14 mouse cellular contexts compared by ENCODE assay signal in genomic region chr3:69912859-69913258, GRCm38 (mm10). TPM values are rescaled to one million over a fixed set of nuclear protein-coding genes. Genes with fewer than 3 reads are reported as not detected.
DNase-seq lines count a peak whose midpoint lies in the region; ATAC-seq lines count a peak whose summit lies in the region.
"Had no signal": no experiment of that assay in that cellular context is flagged by ENCODE, and none has a peak within 500 bp of the region (broad histone marks: within the 10 kb centered on the region; RNA-seq: fewer than 3 reads in every experiment).

No protein-coding gene starts in this region.

- H3K36me3 ChIP-seq in limb, embryonic 11.5 days (ENCODE audit: control insufficient read depth, insufficient read depth, low read length): no peaks in the 10 kb centered on the region
- H3K36me3 ChIP-seq in limb, embryonic 10.5 days: no peaks in the 10 kb centered on the region
- H3K36me3 ChIP-seq in limb, embryonic 12.5 days: no peaks in the 10 kb centered on the region
- H3K36me3 ChIP-seq: midbrain, embryonic 12.5 days had no signal

- 58% methylated on average over 14 of the region's 14 CpGs for WGBS in limb, embryonic 11.5 days
- 56% methylated on average over 14 of the region's 14 CpGs for WGBS in limb, embryonic 10.5 days
- 47% methylated on average over 14 of the region's 14 CpGs for WGBS in limb, embryonic 12.5 days

- H3K27me3 ChIP-seq in limb, embryonic 11.5 days (ENCODE audit: control insufficient read depth, insufficient read depth, low read length): no peaks in the 10 kb centered on the region
- no peaks in the 10 kb centered on the region for H3K27me3 ChIP-seq in limb, embryonic 10.5 days (ENCODE audit: low read depth, poor library complexity, severe bottlenecking)
- no peaks in the 10 kb centered on the region for H3K27me3 ChIP-seq in limb, embryonic 12.5 days
- H3K27me3 ChIP-seq: midbrain, embryonic 12.5 days had no signal

- H3K4me1 ChIP-seq in limb, embryonic 11.5 days (ENCODE audit: control insufficient read depth, insufficient read depth, low read length): peaks cover 4% of the 10 kb centered on the region; the same call in 1 of the 2 replicates
- 0 out of 2 replicates have a peak, but pooled peaks cover 2% of the 10 kb centered on the region for H3K4me1 ChIP-seq in limb, embryonic 10.5 days
- H3K4me1 ChIP-seq in limb, embryonic 12.5 days (replicated peaks): peaks cover 12% of the 10 kb centered on the region
- H3K4me1 ChIP-seq: midbrain, embryonic 12.5 days had no signal

- H3K27ac ChIP-seq in limb, embryonic 11.5 days (replicated peaks; ENCODE audit: low read depth, low read length): no peak overlapping the region
- H3K27ac ChIP-seq in limb, embryonic 10.5 days: no peak overlapping the region
- no peak overlapping the region for H3K27ac ChIP-seq in limb, embryonic 12.5 days
- H3K27ac ChIP-seq: midbrain, embryonic 12.5 days had no signal

- H3K4me2 ChIP-seq in limb, embryonic 11.5 days (ENCODE audit: low read depth, severe bottlenecking): no peak overlapping the region
- H3K4me2 ChIP-seq in limb, embryonic 12.5 days: peak overlapping the region; percentile 30
- H3K4me2 ChIP-seq: midbrain, embryonic 12.5 days had no signal

- no peaks in the 10 kb centered on the region for H3K9me3 ChIP-seq in limb, embryonic 11.5 days (ENCODE audit: control insufficient read depth, low read length)
- no peaks in the 10 kb centered on the region for H3K9me3 ChIP-seq in limb, embryonic 10.5 days (replicated peaks)
- H3K9me3 ChIP-seq in limb, embryonic 12.5 days: no peaks in the 10 kb centered on the region
- H3K9me3 ChIP-seq: midbrain, embryonic 12.5 days had no signal

- intact Hi-C loops in heart, postnatal 14 days (cut with DNase I): no loop called here

- H3K4me3 ChIP-seq in limb, embryonic 11.5 days (ENCODE audit: low read depth, low read length): no peak overlapping the region
- H3K4me3 ChIP-seq in limb, embryonic 10.5 days: no peak overlapping the region
- no peak overlapping the region for H3K4me3 ChIP-seq in limb, embryonic 12.5 days (replicated peaks)
- H3K4me3 ChIP-seq: midbrain, embryonic 12.5 days had no signal

- ATAC-seq in limb, embryonic 11.5 days (ENCODE audit: insufficient number of reproducible peaks, low FRiP score, low TSS enrichment, low read depth): 0 out of 2 replicates have a peak, but pooled peaks have one; percentile 26
- ATAC-seq in limb, embryonic 12.5 days (ENCODE audit: insufficient number of reproducible peaks, insufficient read depth, low FRiP score, low TSS enrichment, low read depth): no peak

- H3K9ac ChIP-seq in limb, embryonic 11.5 days (ENCODE audit: low read length): no peak overlapping the region
- H3K9ac ChIP-seq in limb, embryonic 12.5 days (replicated peaks): 0 out of 2 replicates have a peak overlapping the region, but pooled peaks have one; percentile 27
- H3K9ac ChIP-seq: midbrain, embryonic 12.5 days had no signal

- peak; percentile 80 for DNase-seq in heart, adult 11 months
- no peak for DNase-seq in heart, postnatal 14 days
- no peak for DNase-seq in limb, embryonic 11.5 days (ENCODE audit: low spot score)
- DNase-seq in limb, embryonic 10.5 days (ENCODE audit: low spot score): no peak
- DNase-seq in embryo, embryonic 10.5 days (ENCODE audit: low spot score): peak; percentile 20
- no peak for DNase-seq in adrenal gland, postnatal 36 days
- no peak for DNase-seq in adrenal gland, adult 2 months
- DNase-seq: cerebellum, adult 11-12 months; gastrocnemius, postnatal 25 days; kidney, postnatal 36 days had no signal

RNA-seq across cellular contexts. Expression of gene Sptssb, which starts 53.1 kb away (rescaled TPM):
- total RNA-seq in heart, postnatal 14 days (2021): not detected
- 0.21 and 0.58 TPM in 2 replicates for polyA plus RNA-seq in limb, embryonic 11.5 days (2014; fragmentation: Nextera tagmentation; extraction: Ambion mirVana)
- polyA plus RNA-seq in limb, embryonic 10.5 days (2016; fragmentation: Nextera tagmentation; extraction: Ambion mirVana): 0.50 and 1.2 TPM in 2 replicates
- polyA plus RNA-seq in limb, embryonic 12.5 days (2016; fragmentation: Nextera tagmentation; extraction: Ambion mirVana): 0.19 TPM in 1 of 2 replicates, not detected in the other
- not detected for total RNA-seq in adrenal gland, postnatal 36 days (2021)
- not detected for total RNA-seq in adrenal gland, adult 2 months (2021)
- 0.50 TPM in 1 of 2 replicates, not detected in the other for polyA plus RNA-seq in adrenal gland, adult 2 months (2012; rRNA removed)
- total RNA-seq: gastrocnemius, postnatal 25 days; MEL had no signal
- polyA plus RNA-seq: testis, adult 2 months had no signal

Comparison
In these comparisons a context has a peak if more than half of its experiments do, and no peak if none do; other contexts are left out.
1. DNase-seq: peak in heart, adult 11 months (single experiment) and embryo, embryonic 10.5 days (single experiment); none in heart, postnatal 14 days (0 of 2), limb, embryonic 11.5 days (single experiment), limb, embryonic 10.5 days (single experiment), adrenal gland, postnatal 36 days (0 of 2) and adrenal gland, adult 2 months (single experiment).